Mouse (Mus musculus) kidney, embryonic 15.5 days (tissue): ENCODE results near the gene Hrh2. TPM values are rescaled to one million over a fixed set of nuclear protein-coding genes. Genes with fewer than 3 reads are reported as not detected.
A peak's percentile ranks its signal among the peaks of the same experiment; 100 is the strongest.

Source experiments
- ATAC-seq: fragments of 200-750 bp; cut with Nextera tagmentation; replicated peaks from 2 replicates; pipeline ENCODE4 v1.8.0; 2017; ENCODE audit warnings: moderate TSS enrichment; ENCODE audit not compliant: low FRiP score
- H3K27ac ChIP-seq: fragments of 300-500 bp; sonication (generic); 2 replicates; pipeline ENCODE4 v1.5.1; 2015; ENCODE audit warnings: mild to moderate bottlenecking, inconsistent platforms
- H3K27me3 ChIP-seq: fragments of 300-500 bp; sonication (generic); 2 replicates; pipeline ENCODE4 v1.6.1; 2015; ENCODE audit warnings: inconsistent platforms
- H3K36me3 ChIP-seq: fragments of 300-500 bp; sonication (generic); 2 replicates; pipeline ENCODE4 v1.6.1; 2015; ENCODE audit warnings: inconsistent platforms
- H3K4me1 ChIP-seq: fragments of 300-500 bp; sonication (generic); 2 replicates; pipeline ENCODE4 v1.6.1; 2015; ENCODE audit warnings: inconsistent platforms
- H3K4me2 ChIP-seq: fragments of 300-500 bp; sonication (generic); 2 replicates; pipeline ENCODE4 v1.6.1; 2015; ENCODE audit warnings: moderate library complexity, mild to moderate bottlenecking, inconsistent platforms
- H3K4me3 ChIP-seq: fragments of 300-500 bp; sonication (generic); replicated peaks from 2 replicates; pipeline ENCODE4 v1.5.1; 2015; ENCODE audit warnings: mild to moderate bottlenecking, inconsistent platforms
- H3K9ac ChIP-seq: fragments of 300-500 bp; sonication (generic); 2 replicates; pipeline ENCODE4 v1.6.1; 2015; ENCODE audit warnings: mild to moderate bottlenecking, inconsistent platforms
- H3K9me3 ChIP-seq: fragments of 300-500 bp; sonication (generic); replicated peaks from 2 replicates; pipeline ENCODE4 v1.6.1; 2016; ENCODE audit warnings: inconsistent platforms
- WGBS: fragments of 180-500 bp; shearing (Covaris S2); methylation state at CpG from one replicate; pipeline ENCODE4 v1.1.7; 2015; ENCODE audit warnings: mixed read lengths; 5-methylcytosine and 5-hydroxymethylcytosine counted together
- polyA plus RNA-seq: library from polyadenylated mRNA; unstranded; fragments of >200 nt; fragmentation: Nextera tagmentation; extraction: Ambion mirVana; gene quantifications from 2 replicates; pipeline ENCODE4 v1.2.1, GENCODE M21; 2015

The Hrh2 gene
- polyA plus RNA-seq, 1 experiment from 2014 or later = not detected

GRCm38 (mm10) chr13:54281623-54282022, 89.7 kb downstream of the Hrh2 start:
- 35% methylated on average over 8 of the region's 8 CpGs for WGBS
- Histone ChIP-seq H3K27ac (no peak overlapping the region), H3K9me3 (no peaks in the 10 kb centered on the region), H3K27me3 (peaks cover 15% of the 10 kb centered on the region), H3K4me3 (no peak overlapping the region), H3K9ac (no peak overlapping the region), H3K36me3 (no peaks in the 10 kb centered on the region), H3K4me1 (peaks cover 14% of the 10 kb centered on the region), H3K4me2 (no peak overlapping the region)
- ATAC-seq = no peak

- H3K4me1 ChIP-seq = peaks cover 14% of the 10 kb centered on the region
- ATAC-seq = no peak
- no peak overlapping the region for H3K9ac ChIP-seq
- peak overlapping the region; percentile 20 for H3K4me3 ChIP-seq
- H3K27ac ChIP-seq = no peak overlapping the region
- H3K9me3 ChIP-seq = no peaks in the 10 kb centered on the region
- H3K27me3 ChIP-seq = peaks cover 15% of the 10 kb centered on the region
- no peaks in the 10 kb centered on the region for H3K36me3 ChIP-seq
- 10% methylated on average over 17 of the region's 17 CpGs for WGBS
- H3K4me2 ChIP-seq = peak overlapping the region; percentile 52
These were observed 90.4 kb downstream of the Hrh2 start for GRCm38 (mm10) chr13:54282149-54282860.

- no peak overlapping the region for H3K9ac ChIP-seq
These were observed 90.9 kb downstream of the Hrh2 start for GRCm38 (mm10) chr13:54282861-54283206.

More at GRCm38 (mm10) chr13:54282861-54283206, 90.9 kb downstream of the Hrh2 start:
- WGBS = 5% methylated on average over 10 of the region's 10 CpGs
- Histone ChIP-seq H3K36me3 (no peaks in the 10 kb centered on the region), H3K27ac (no peak overlapping the region), H3K9me3 (no peaks in the 10 kb centered on the region), H3K4me3 (peak overlapping the region; percentile 20), H3K4me2 (peak overlapping the region; percentile 52), H3K27me3 (peaks cover 15% of the 10 kb centered on the region), H3K4me1 (peaks cover 14% of the 10 kb centered on the region)
- no peak for ATAC-seq

Other genes with a start within 250 kb of the Hrh2 start
- gene Drd1, start 136.4 kb upstream of the Hrh2 start, polyA plus RNA-seq = 0.32 and 0.49 TPM in 2 replicates
- gene Sfxn1, start 120.3 kb upstream of the Hrh2 start, polyA plus RNA-seq = 95.7 and 97.2 TPM in 2 replicates
- 4.0 and 5.3 TPM in 2 replicates for gene Cplx2, start 179.2 kb downstream of the Hrh2 start, polyA plus RNA-seq